Mouse (Mus musculus) MEL (cell line): Measurements from ENCODE around the gene Shroom2. TPM values are rescaled to one million over a fixed set of nuclear protein-coding genes. Genes with fewer than 3 reads are reported as not detected.

Source experiments
- DNase-seq: peaks from one replicate; pipeline ENCODE4 v3.0.0; 2011; ENCODE audit warnings: low read depth, low spot score
- H3K27ac ChIP-seq: 2 replicates; pipeline ENCODE4 v1.5.1; 2012; ENCODE audit warnings: low read depth, mild to moderate bottlenecking, control low read depth, low read length, moderate library complexity; ENCODE audit not compliant: control insufficient read depth
- H3K27me3 ChIP-seq, 2 experiments: fragments of 150-350 bp in 1 of 2; sonication (generic) in 1 of 2; 2 replicates each; pipeline ENCODE4 v1.6.1; 2012; ENCODE audit warnings: low read length in 2 of 2, mild to moderate bottlenecking in 2 of 2, improper control_type of control experiment in 1 of 2, moderate library complexity in 1 of 2; ENCODE audit not compliant: insufficient read depth in 2 of 2, control insufficient read depth in 1 of 2
- H3K36me3 ChIP-seq, 2 experiments: 2 replicates each; pipeline ENCODE4 v1.6.1; 2012 to 2014; ENCODE audit warnings: low read length in 2 of 2, improper control_type of control experiment in 1 of 2, inconsistent platforms in 1 of 2, mild to moderate bottlenecking in 1 of 2; ENCODE audit not compliant: insufficient read depth in 2 of 2, control insufficient read depth in 1 of 2
- H3K4me1 ChIP-seq, 2 experiments: fragments of 150-350 bp in 1 of 2; sonication (generic) in 1 of 2; 2 replicates each; pipeline ENCODE4 v1.6.1; 2012; ENCODE audit warnings: low read length in 2 of 2, improper control_type of control experiment in 1 of 2, mild to moderate bottlenecking in 1 of 2; ENCODE audit not compliant: insufficient read depth in 2 of 2, control insufficient read depth in 1 of 2
- H3K4me3 ChIP-seq, 2 experiments: fragments of 150-350 bp in 1 of 2; sonication (generic) in 1 of 2; 2 replicates each; pipeline ENCODE4 v1.5.1; 2012; ENCODE audit warnings: low read depth in 2 of 2, low read length in 2 of 2, mild to moderate bottlenecking in 2 of 2, moderate library complexity in 2 of 2, control low read depth in 1 of 2, improper control_type of control experiment in 1 of 2; ENCODE audit not compliant: control insufficient read depth in 1 of 2, insufficient read depth in 1 of 2
- H3K79me2 ChIP-seq: 2 replicates; pipeline ENCODE4 v1.6.1; 2012; ENCODE audit warnings: mild to moderate bottlenecking, low read length, moderate library complexity; ENCODE audit not compliant: control insufficient read depth, poor library complexity, insufficient read depth
- H3K9ac ChIP-seq: 2 replicates; pipeline ENCODE4 v1.6.1; 2012; ENCODE audit warnings: low read depth, mild to moderate bottlenecking, control low read depth, low read length, moderate library complexity; ENCODE audit not compliant: control insufficient read depth, poor library complexity, severe bottlenecking
- H3K9me3 ChIP-seq: fragments of 150-350 bp; sonication (generic); replicated peaks from 2 replicates; pipeline ENCODE4 v1.6.1; 2012; ENCODE audit warnings: mild to moderate bottlenecking, low read length, improper control_type of control experiment, moderate library complexity; ENCODE audit not compliant: insufficient read depth
- CHD2 ChIP-seq: IDR thresholded peaks from 2 replicates; pipeline ENCODE4 v1.6.1; 2011; ENCODE audit warnings: low read length, improper control_type of control experiment
- CTCF ChIP-seq, 3 experiments: IDR thresholded peaks in 2 of 3; conservative IDR thresholded peaks in 1 of 3; 2 replicates each; pipeline ENCODE4 v1.5.1; 2011 to 2012; ENCODE audit warnings: low read length in 3 of 3, low read depth in 2 of 3, mild to moderate bottlenecking in 2 of 3, improper control_type of control experiment in 1 of 3, inconsistent platforms in 1 of 3, mixed read lengths in 1 of 3, moderate library complexity in 1 of 3; ENCODE audit not compliant: control insufficient read depth in 1 of 3, insufficient read depth in 1 of 3, poor library complexity in 1 of 3, severe bottlenecking in 1 of 3
- ETS1 ChIP-seq: IDR thresholded peaks from 2 replicates; pipeline ENCODE4 v1.6.1; 2012; ENCODE audit warnings: low read depth, mild to moderate bottlenecking, inconsistent platforms, low read length, improper control_type of control experiment, moderate library complexity
- GABPA ChIP-seq: IDR thresholded peaks from 2 replicates; pipeline ENCODE4 v1.6.1; 2012; ENCODE audit warnings: low read depth, mild to moderate bottlenecking, inconsistent platforms, low read length, improper control_type of control experiment, moderate library complexity
- GATA1 ChIP-seq: IDR thresholded peaks from 2 replicates; pipeline ENCODE4 v1.6.1; 2011; ENCODE audit warnings: low read depth, low read length, improper control_type of control experiment
- HCFC1 ChIP-seq: IDR thresholded peaks from 2 replicates; pipeline ENCODE4 v1.6.1; 2012; ENCODE audit warnings: low read depth, mild to moderate bottlenecking, inconsistent platforms, low read length, improper control_type of control experiment, moderate library complexity
- JUND ChIP-seq: IDR thresholded peaks from 2 replicates; pipeline ENCODE4 v1.6.1; 2011; ENCODE audit warnings: low read depth, mild to moderate bottlenecking, improper control_type of control experiment, low read length
- KAT2A ChIP-seq: conservative IDR thresholded peaks from 2 replicates; pipeline ENCODE4 v1.6.1; 2012; ENCODE audit warnings: low read depth, low read length, improper control_type of control experiment, inconsistent platforms
- MAZ ChIP-seq: IDR thresholded peaks from 2 replicates; pipeline ENCODE4 v1.6.1; 2012; ENCODE audit warnings: low read depth, mild to moderate bottlenecking, inconsistent platforms, low read length, improper control_type of control experiment
- MEF2A ChIP-seq: IDR thresholded peaks from 2 replicates; pipeline ENCODE4 v1.6.1; 2014; ENCODE audit warnings: low read depth, mild to moderate bottlenecking, inconsistent platforms, low read length, improper control_type of control experiment; ENCODE audit not compliant: poor library complexity, insufficient replicate concordance, severe bottlenecking; ENCODE audit errors: extremely low read depth
- MXI1 ChIP-seq: IDR thresholded peaks from 2 replicates; pipeline ENCODE4 v1.6.1; 2011; ENCODE audit warnings: mild to moderate bottlenecking, low read depth, low read length, improper control_type of control experiment
- POLR2AphosphoS5 ChIP-seq: IDR thresholded peaks from 2 replicates; pipeline ENCODE4 v1.6.1; 2012; ENCODE audit warnings: low read depth, borderline replicate concordance, mild to moderate bottlenecking, inconsistent platforms, low read length, moderate library complexity, mixed read lengths
- RAD21 ChIP-seq: IDR thresholded peaks from 2 replicates; pipeline ENCODE4 v1.6.1; 2011; ENCODE audit warnings: mild to moderate bottlenecking, low read depth, low read length, improper control_type of control experiment
- UBTF ChIP-seq: IDR thresholded peaks from 2 replicates; pipeline ENCODE4 v1.6.1; 2012; ENCODE audit warnings: low read depth, mild to moderate bottlenecking, inconsistent platforms, low read length, improper control_type of control experiment, moderate library complexity, borderline replicate concordance; ENCODE audit not compliant: insufficient read depth
- USF1 ChIP-seq: IDR thresholded peaks from 2 replicates; pipeline ENCODE4 v1.6.1; 2014; ENCODE audit warnings: low read depth, mild to moderate bottlenecking, inconsistent platforms, low read length, improper control_type of control experiment, moderate library complexity
- ZC3H11A ChIP-seq: IDR thresholded peaks from 2 replicates; pipeline ENCODE4 v1.6.1; 2012; ENCODE audit warnings: low read depth, mild to moderate bottlenecking, inconsistent platforms, low read length, improper control_type of control experiment
- ZKSCAN1 ChIP-seq: IDR thresholded peaks from 2 replicates; pipeline ENCODE4 v1.6.1; 2012; ENCODE audit warnings: low read depth, mild to moderate bottlenecking, inconsistent platforms, low read length, improper control_type of control experiment, moderate library complexity
- polyA plus RNA-seq, 2 experiments: library from polyadenylated mRNA; stranded (reverse) in 1 of 2; unstranded in 1 of 2; fragments of >175 nt in 1 of 2; fragments of >200 nt in 1 of 2; gene quantifications; 2 replicates each; pipeline versions ENCODE4 v1.2.1 to v1.2.4; 2012; ENCODE audit warnings: low replicate concordance in 2 of 2, low read depth in 1 of 2; ENCODE audit not compliant: insufficient read length in 2 of 2, insufficient read depth in 1 of 2, missing spikeins in 1 of 2
- total RNA-seq: library from RNA; depleted of rRNA; stranded (reverse); fragments of 300-350 nt; gene quantifications from 2 replicates; pipeline ENCODE4 v1.2.3, GENCODE M21; 2012

The Shroom2 gene
- total and polyA plus RNA-seq, 3 experiments: not detected

DNA sequence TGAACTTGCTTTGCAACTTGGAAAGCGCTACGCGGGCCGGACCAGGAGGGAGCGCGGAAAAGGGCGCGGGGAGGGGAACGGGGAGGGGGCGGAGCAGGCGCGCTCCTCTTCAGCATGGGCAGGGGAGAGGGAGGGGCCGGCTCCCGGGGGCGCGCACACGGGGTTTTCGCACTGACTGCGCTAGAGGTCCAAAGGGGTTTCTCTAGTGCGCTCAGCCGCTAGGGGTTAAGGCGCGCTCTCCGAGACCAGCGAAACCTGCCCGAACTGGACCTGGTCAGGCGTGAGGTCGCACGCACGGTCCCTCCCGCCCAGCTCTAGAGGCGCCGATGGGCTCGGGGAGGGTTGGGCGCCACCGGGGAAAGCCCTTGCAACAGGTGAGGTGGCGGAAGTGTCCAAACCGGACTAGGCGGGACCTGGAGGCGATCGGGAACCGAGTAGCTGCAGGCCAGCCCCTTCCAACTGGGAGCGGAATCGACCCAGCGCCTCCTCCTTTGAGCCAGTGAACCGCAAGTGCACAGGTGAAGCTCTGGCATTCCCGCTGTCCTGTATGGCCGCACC lies 414 bp upstream of the Shroom2 start:
- Histone ChIP-seq H3K4me3 (no peak overlapping the region), H3K4me1 (no peaks in the 10 kb centered on the region), H3K27ac (no peak overlapping the region), H3K36me3 (no peaks in the 10 kb centered on the region), H3K27me3 (no peaks in the 10 kb centered on the region), H3K9ac (no peak overlapping the region), H3K9me3 (no peaks in the 10 kb centered on the region), H3K79me2 (no peaks in the 10 kb centered on the region)
- no peak for DNase-seq
- TF ChIP-seq KAT2A: no peak
- TF ChIP-seq JUND: no peak
- TF ChIP-seq ETS1: no peak
- TF ChIP-seq GATA1: no peak
- no peak for TF ChIP-seq ZKSCAN1
- TF ChIP-seq GABPA: no peak
- no peak for TF ChIP-seq POLR2AphosphoS5
- no peak for TF ChIP-seq MXI1
- no peak for TF ChIP-seq MEF2A
- TF ChIP-seq CHD2: no peak
- TF ChIP-seq HCFC1: no peak
- TF ChIP-seq MAZ: no peak
- no peak for TF ChIP-seq RAD21
- no peak for TF ChIP-seq CTCF (IDR thresholded peaks at IDR 0.05 in 2 of 3, conservative IDR thresholded peaks at IDR 0.05 in 1 of 3; ENCODE audit: control insufficient read depth in 1 of 3, insufficient read depth in 1 of 3, low read depth in 2 of 3, low read length in 3 of 3, poor library complexity in 1 of 3, severe bottlenecking in 1 of 3)

- no peak for DNase-seq
- Histone ChIP-seq H3K36me3 (no peaks in the 10 kb centered on the region), H3K79me2 (no peaks in the 10 kb centered on the region), H3K4me3 (no peak overlapping the region), H3K9ac (no peak overlapping the region), H3K27me3 (no peaks in the 10 kb centered on the region), H3K27ac (no peak overlapping the region), H3K4me1 (no peaks in the 10 kb centered on the region), H3K9me3 (no peaks in the 10 kb centered on the region)
- no peak for TF ChIP-seq USF1
Observed at GRCm38 (mm10) chrX:152764171-152764570, 5.1 kb downstream of the Shroom2 start.

DNA sequence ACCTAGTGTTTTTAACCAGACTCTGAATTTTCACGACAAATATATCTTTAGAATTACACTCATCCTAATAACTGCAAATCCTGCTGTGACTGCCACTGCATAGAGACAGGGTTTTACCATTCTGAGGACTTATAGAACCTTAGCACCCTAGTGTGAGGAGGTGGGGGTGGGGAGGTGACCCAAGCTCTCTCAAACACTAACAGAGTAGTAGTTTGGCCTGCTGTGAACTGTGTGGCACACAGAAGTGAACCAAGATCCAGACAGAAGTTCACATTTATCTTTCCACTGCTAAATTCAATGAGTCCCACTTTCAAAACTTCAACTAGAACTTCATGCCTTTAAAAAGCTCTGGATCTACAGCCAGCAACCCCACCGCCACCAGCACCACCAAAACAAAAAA lies 6.4 kb downstream of the Shroom2 start:
- H3K79me2 ChIP-seq: no peaks in the 10 kb centered on the region
- H3K27me3 ChIP-seq: no peaks in the 10 kb centered on the region
- no peak overlapping the region for H3K9ac ChIP-seq
- TF ChIP-seq ZC3H11A (no peak), USF1 (no peak), UBTF (no peak)
- TF ChIP-seq, all 39 proteins: peak for 0
- no peak overlapping the region for H3K4me3 ChIP-seq
- H3K9me3 ChIP-seq: no peaks in the 10 kb centered on the region
- no peak overlapping the region for H3K27ac ChIP-seq
- no peaks in the 10 kb centered on the region for H3K4me1 ChIP-seq
- DNase-seq: no peak
- H3K36me3 ChIP-seq: no peaks in the 10 kb centered on the region
